Mouse (Mus musculus): Measurements from ENCODE around the gene 4930556J24Rik. TPM values are rescaled to one million over a fixed set of nuclear protein-coding genes. Genes with fewer than 3 reads are reported as not detected.

Gene 4930556J24Rik
- total RNA-seq, 2 experiments from 2014 or later = not detected

GRCm38 (mm10) chr11:3895933-3896332 lies 80.6 kb downstream of the 4930556J24Rik start:
- intact Hi-C loops (cut with DNase I) = no loop called here
- no peak for DNase-seq

GRCm38 (mm10) chr11:3895458-3895857 lies 81.1 kb downstream of the 4930556J24Rik start:
- intact Hi-C loops (cut with DNase I) = no loop called here
- no peak for DNase-seq

GRCm38 (mm10) chr11:3894406-3895281 lies 81.9 kb downstream of the 4930556J24Rik start, which contains the start of the genes 4921536K21Rik and Dusp18:
TSS of gene 4921536K21Rik (minus strand) at chr11:3895098.
TSS of gene Dusp18 (plus strand) at chr11:3895240.
- peak; percentile 90 to 91 for DNase-seq
- intact Hi-C loops (cut with DNase I) = no loop called here

DNA sequence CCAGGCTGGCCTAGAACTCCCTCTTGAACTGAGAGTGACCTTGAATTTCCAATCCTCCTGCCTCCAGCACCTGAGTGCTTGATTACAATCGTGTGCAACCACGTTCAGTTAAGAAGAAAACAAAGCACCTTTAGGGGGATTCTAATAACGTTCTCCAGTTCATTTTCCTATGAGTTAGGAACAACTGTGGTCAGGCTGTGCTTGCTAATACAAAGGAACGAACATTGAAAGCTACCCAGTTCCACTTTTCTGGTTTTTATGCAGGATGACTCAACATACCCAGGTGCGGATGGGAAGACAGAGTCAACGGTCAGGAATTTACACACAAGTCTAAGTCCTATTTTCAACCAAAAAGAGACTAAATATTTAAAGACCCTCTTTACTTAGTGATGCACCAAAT lies 82.6 kb downstream of the 4930556J24Rik start:
- DNase-seq = no peak
- intact Hi-C loops (cut with DNase I) = no loop called here

Other genes starting within 250 kb of the 4930556J24Rik start
- 1 to 10 TPM; 6.7 to 8.5 TPM for gene Osbp2, start 112.9 kb downstream of the 4930556J24Rik start, total RNA-seq (2021)
- gene 4921536K21Rik, start 81.7 kb downstream of the 4930556J24Rik start, total RNA-seq (2021) = under 1 TPM; 0.74 to 0.90 TPM
- gene Dusp18, start 81.5 kb downstream of the 4930556J24Rik start, total RNA-seq (2021) = 10 to 100 TPM; 38.2 to 44.4 TPM
- gene Slc35e4, start 62.1 kb downstream of the 4930556J24Rik start, total RNA-seq (2021) = 1 to 10 TPM; 4.9 to 5.6 TPM
- 10 to 100 TPM; 44.5 to 54.0 TPM for gene Tcn2, start 44.6 kb downstream of the 4930556J24Rik start, total RNA-seq (2021)
- gene Pes1, start 12.8 kb downstream of the 4930556J24Rik start, total RNA-seq (2021) = 10 to 100 TPM; 26.2 to 27.8 TPM
- gene Gal3st1, start 6.9 kb upstream of the 4930556J24Rik start, total RNA-seq (2021) = under 1 TPM; 0.32 to 0.33 TPM
- under 1 TPM; 0.20 to 0.50 TPM for gene Sec14l4, start 54.7 kb upstream of the 4930556J24Rik start, total RNA-seq (2021)
- gene Sec14l3, start 88.1 kb upstream of the 4930556J24Rik start, total RNA-seq (2021) = 1 to 10 TPM in 1 of 2 experiments, not detected in 1; 6.0 TPM
- gene Mtfp1, start 118.7 kb upstream of the 4930556J24Rik start, total RNA-seq (2021) = 100 to 1,000 TPM; 108 to 124 TPM
- 1 to 10 TPM; 1.2 TPM for gene Sec14l2, start 146.6 kb upstream of the 4930556J24Rik start, total RNA-seq (2021)
- 10 to 100 TPM; 14.2 to 20.6 TPM for gene Rnf215, start 158.4 kb upstream of the 4930556J24Rik start, total RNA-seq (2021)
- gene Ccdc157, start 183.5 kb upstream of the 4930556J24Rik start, total RNA-seq (2021) = 1 to 10 TPM; 5.6 to 7.4 TPM
- gene Sf3a1, start 183.6 kb upstream of the 4930556J24Rik start, total RNA-seq (2021) = 10 to 100 TPM; 38.4 to 46.7 TPM
- gene Tbc1d10a, start 210.0 kb upstream of the 4930556J24Rik start, total RNA-seq (2021) = 10 to 100 TPM; 14.5 to 14.7 TPM
- 10 to 100 TPM in 1 of 2 experiments, 1 to 10 TPM in 1; 8.3 to 11.4 TPM for gene Castor1, start 241.4 kb upstream of the 4930556J24Rik start, total RNA-seq (2021)

All from heart, postnatal 14 days (tissue).